Mouse (Mus musculus) cerebellum, adult (tissue): ENCODE measurements around the gene Pef1.

Source experiments
- ATAC-seq: cut with Nextera tagmentation; 2 replicates; pipeline ENCODE4 v1.9.2; 2017; ENCODE audit warnings: mild to moderate bottlenecking, moderate library complexity, mixed read lengths; ENCODE audit not compliant: insufficient number of reproducible peaks, low FRiP score, low TSS enrichment

The Pef1 gene

GRCm38 (mm10) chr4:130133399-130133798, 31.0 kb downstream of the Pef1 start:
- ATAC-seq: no peak

- ATAC-seq: no peak
These were observed 36.3 kb downstream of the Pef1 start for GRCm38 (mm10) chr4:130138441-130139213.

- 0 out of 2 replicates have a peak, but pooled peaks have one; percentile 15 for ATAC-seq
These were observed 36.8 kb downstream of the Pef1 start, which contains the start of gene Hcrtr1 for GRCm38 (mm10) chr4:130139214-130139492. TSS of gene Hcrtr1 (minus strand) at chr4:130139359.

- no peak for ATAC-seq
These were observed 38.6 kb downstream of the Pef1 start for GRCm38 (mm10) chr4:130140992-130141402.

DNA sequence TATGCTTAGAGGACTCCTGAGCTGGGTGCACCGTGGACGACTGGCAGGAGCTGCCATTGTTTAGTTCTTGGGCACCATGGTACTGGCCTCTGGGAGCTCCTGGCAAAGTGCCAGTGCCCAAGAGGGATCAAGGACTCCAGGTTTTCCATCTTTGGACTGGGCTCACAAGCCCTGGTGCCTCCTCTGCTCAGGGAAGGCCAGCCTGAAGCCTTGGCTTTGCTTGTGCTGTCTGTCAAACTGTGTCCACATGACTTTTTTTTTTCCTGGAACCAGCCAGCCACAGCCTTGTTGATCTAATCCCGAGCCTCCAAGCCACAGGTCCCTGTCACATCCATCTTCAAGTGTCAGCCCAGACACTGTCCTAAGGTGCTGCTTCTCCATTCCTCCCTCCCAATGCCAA, 39.4 kb downstream of the Pef1 start:
- no peak for ATAC-seq

- ATAC-seq: no peak
These were observed 46.0 kb downstream of the Pef1 start for GRCm38 (mm10) chr4:130148405-130148804.

DNA sequence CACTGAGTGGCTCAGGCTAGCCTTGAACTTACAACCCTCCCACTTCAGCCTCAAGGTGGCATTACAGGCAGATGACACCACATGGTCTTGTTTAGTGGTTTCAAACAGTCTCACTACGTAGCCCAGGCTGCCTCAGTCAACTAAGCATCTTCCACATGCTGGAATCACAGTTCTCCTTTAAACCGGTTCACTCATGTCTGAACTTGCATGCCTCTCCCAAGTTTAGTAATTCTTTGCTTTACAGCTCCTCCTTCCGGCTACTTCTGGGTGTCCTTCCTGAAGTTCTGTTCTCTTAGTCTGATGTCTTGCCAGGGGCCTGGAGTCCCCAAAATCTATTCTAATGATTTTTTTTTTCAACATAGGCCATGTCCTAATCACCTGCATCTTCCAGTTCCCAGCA, 51.9 kb downstream of the Pef1 start:
- ATAC-seq: no peak

- ATAC-seq: no peak
These were observed 54.5 kb downstream of the Pef1 start for GRCm38 (mm10) chr4:130156812-130157371.

GRCm38 (mm10) chr4:130161349-130161748, 59.0 kb downstream of the Pef1 start:
- no peak for ATAC-seq

- no peak for ATAC-seq
These were observed 61.1 kb downstream of the Pef1 start for GRCm38 (mm10) chr4:130163391-130163861.

DNA sequence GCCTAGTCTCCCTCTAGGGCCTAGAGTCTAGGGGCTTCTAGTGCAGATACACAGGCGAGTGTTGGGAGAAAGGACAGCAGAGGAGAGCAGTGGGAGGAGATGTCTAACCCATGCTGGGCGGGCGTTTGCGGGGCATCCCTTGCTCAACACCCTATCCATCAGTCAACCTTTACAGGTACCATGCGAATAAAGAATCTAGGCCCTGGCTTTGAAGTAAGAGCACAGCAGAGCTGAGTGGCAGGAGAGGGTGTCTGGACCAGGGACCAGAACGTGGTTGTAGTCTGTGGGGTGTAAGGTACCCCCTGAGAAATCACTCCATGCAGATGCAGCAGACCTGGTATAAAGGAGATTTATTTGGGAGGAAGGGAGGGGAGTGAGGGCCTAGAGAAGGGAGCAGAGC, 61.8 kb downstream of the Pef1 start:
- no peak for ATAC-seq

- no peak for ATAC-seq
These were observed 63.7 kb downstream of the Pef1 start for GRCm38 (mm10) chr4:130166061-130166460.

- ATAC-seq: no peak
These were observed 64.2 kb downstream of the Pef1 start for GRCm38 (mm10) chr4:130166592-130166991.

- ATAC-seq: no peak
These were observed 65.0 kb downstream of the Pef1 start for GRCm38 (mm10) chr4:130167321-130167720.

DNA sequence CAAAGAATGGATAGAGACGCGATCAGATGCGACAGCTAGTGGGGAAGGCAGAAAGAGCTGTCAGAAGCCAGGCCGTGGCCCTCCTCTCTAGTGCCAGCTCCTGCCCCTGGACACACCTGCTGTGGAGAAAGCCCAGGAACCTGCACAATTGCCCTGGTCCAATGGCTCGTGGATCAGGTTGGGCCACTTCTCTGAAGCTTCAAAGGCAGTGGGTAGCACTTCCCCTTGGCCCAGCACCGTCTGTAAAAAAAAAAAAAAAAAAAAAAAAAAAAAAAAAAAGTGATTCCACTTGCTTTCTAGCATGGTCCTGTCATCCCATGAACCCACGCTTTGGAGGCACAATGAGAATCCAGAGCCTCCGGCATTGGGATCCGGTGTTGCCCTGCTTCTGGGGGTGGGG, 65.5 kb downstream of the Pef1 start:
- no peak for ATAC-seq

DNA sequence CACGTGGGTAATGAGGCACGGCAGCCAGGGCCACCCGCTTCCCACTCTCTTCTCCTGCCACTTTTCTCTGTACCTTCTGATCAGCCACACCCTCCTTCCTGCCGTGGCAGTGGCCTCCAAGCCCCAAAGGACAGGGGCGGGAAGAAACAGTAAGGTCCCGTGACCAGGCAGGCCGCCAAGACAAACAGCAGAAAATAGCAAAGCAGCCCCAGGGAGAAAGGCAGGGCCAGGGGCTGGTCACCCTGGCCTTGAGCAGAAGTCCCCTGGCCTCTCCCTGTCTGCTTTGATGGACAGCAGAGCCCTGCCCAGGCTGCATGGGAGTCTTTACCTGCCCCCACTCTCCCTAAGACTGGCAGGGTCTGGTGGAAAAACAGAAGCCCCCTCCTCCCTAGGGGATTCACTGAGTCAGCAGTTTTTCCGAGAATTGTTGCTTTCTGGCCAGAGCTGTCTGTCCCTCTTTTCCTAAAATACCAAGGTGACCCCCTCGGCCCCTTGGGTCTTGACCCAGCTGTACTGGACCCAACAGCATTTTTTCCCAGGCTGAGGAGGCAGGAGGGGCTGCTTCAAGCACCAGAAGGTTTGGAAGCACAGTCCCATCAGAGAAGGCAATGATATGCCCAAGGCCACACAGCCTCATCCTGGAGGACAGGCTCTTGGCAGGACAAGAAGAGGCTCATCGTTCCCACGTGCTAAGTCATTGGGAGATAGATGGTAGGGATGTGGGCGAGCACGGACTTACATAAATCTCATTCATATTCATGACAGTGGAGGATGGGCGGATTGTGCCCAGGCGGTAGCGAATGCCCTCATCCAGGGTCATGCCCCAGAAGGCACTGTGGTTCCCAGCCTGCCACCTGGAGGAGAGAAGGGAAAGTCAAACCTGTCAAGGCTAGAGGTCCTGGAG, 66.2 kb downstream of the Pef1 start:
- ATAC-seq: no peak

- ATAC-seq: no peak
These were observed 67.1 kb downstream of the Pef1 start for GRCm38 (mm10) chr4:130169411-130169971.

DNA sequence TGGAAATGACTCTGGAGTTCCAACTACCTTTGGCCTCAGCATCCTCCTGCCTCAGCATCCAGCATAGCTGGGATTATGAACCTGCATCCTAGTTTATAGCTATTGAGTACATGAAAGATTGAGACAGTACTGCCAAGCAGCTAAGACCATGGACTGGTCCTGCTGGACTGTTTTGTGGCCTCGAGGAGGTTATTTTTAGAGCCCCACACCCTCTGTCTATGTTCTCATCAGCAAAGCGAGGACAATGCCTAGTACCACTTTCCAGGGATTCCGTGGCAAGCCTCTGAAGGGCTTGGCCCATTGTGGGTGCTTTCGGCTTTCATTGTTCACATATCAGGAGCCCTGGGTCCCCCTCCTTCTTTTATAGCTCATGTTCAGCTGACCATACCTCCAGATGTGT, 68.0 kb downstream of the Pef1 start:
- ATAC-seq: no peak

DNA sequence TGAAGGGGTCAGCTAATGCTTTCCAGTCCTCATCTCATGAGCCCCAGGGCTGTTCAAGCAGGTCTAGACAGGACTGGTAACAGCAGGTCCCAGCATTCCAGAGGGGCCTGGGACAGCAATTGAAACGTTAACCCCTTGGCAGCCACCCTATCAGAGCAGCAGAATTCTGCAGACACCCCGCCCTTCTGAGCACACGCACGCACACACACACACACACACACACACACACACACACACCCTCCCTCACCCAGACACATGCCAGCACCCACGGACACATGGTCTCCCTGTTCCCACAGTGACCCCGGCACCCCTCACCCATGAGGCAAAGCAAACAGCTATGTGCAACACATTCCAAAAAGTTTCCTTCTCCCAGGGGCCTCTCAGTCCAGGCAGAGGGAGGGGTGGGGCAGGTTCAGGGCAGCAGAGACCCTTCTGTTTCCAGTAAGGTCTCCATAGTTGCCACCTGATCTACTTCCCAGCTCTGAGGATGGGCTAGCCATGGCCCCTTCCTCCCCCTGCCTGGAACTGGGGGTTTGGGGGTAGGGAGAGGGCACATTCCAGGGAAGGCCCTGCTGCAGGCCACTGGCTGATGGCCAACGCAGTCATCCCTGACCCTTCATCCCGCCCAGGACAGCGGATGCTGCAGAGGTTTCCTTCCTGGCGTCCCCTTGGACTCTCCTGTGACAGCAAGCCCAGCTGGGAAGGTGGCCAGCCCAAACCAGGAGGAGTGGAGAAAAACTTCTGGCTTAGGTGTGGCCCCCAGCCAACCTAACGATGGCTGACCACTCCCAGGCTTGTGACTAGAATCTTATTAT, 69.8 kb downstream of the Pef1 start:
- ATAC-seq: no peak
